Mouse (Mus musculus) MEL (cell line): Measurements from ENCODE around the gene Atp5s. TPM values are rescaled to one million over a fixed set of nuclear protein-coding genes. Genes with fewer than 3 reads are reported as not detected.

Source experiments
- DNase-seq: peaks from one replicate; pipeline ENCODE4 v3.0.0; 2011; ENCODE audit warnings: low read depth, low spot score
- H3K27ac ChIP-seq: 2 replicates; pipeline ENCODE4 v1.5.1; 2012; ENCODE audit warnings: low read depth, mild to moderate bottlenecking, control low read depth, low read length, moderate library complexity; ENCODE audit not compliant: control insufficient read depth
- H3K27me3 ChIP-seq, 2 experiments: fragments of 150-350 bp in 1 of 2; sonication (generic) in 1 of 2; 2 replicates each; pipeline ENCODE4 v1.6.1; 2012; ENCODE audit warnings: low read length in 2 of 2, mild to moderate bottlenecking in 2 of 2, improper control_type of control experiment in 1 of 2, moderate library complexity in 1 of 2; ENCODE audit not compliant: insufficient read depth in 2 of 2, control insufficient read depth in 1 of 2
- H3K36me3 ChIP-seq, 2 experiments: 2 replicates each; pipeline ENCODE4 v1.6.1; 2012 to 2014; ENCODE audit warnings: low read length in 2 of 2, improper control_type of control experiment in 1 of 2, inconsistent platforms in 1 of 2, mild to moderate bottlenecking in 1 of 2; ENCODE audit not compliant: insufficient read depth in 2 of 2, control insufficient read depth in 1 of 2
- H3K4me1 ChIP-seq, 2 experiments: fragments of 150-350 bp in 1 of 2; sonication (generic) in 1 of 2; 2 replicates each; pipeline ENCODE4 v1.6.1; 2012; ENCODE audit warnings: low read length in 2 of 2, improper control_type of control experiment in 1 of 2, mild to moderate bottlenecking in 1 of 2; ENCODE audit not compliant: insufficient read depth in 2 of 2, control insufficient read depth in 1 of 2
- H3K4me3 ChIP-seq, 2 experiments: fragments of 150-350 bp in 1 of 2; sonication (generic) in 1 of 2; 2 replicates each; pipeline ENCODE4 v1.5.1; 2012; ENCODE audit warnings: low read depth in 2 of 2, low read length in 2 of 2, mild to moderate bottlenecking in 2 of 2, moderate library complexity in 2 of 2, control low read depth in 1 of 2, improper control_type of control experiment in 1 of 2; ENCODE audit not compliant: control insufficient read depth in 1 of 2, insufficient read depth in 1 of 2
- H3K79me2 ChIP-seq: 2 replicates; pipeline ENCODE4 v1.6.1; 2012; ENCODE audit warnings: mild to moderate bottlenecking, low read length, moderate library complexity; ENCODE audit not compliant: control insufficient read depth, poor library complexity, insufficient read depth
- H3K9ac ChIP-seq: 2 replicates; pipeline ENCODE4 v1.6.1; 2012; ENCODE audit warnings: low read depth, mild to moderate bottlenecking, control low read depth, low read length, moderate library complexity; ENCODE audit not compliant: control insufficient read depth, poor library complexity, severe bottlenecking
- H3K9me3 ChIP-seq: fragments of 150-350 bp; sonication (generic); replicated peaks from 2 replicates; pipeline ENCODE4 v1.6.1; 2012; ENCODE audit warnings: mild to moderate bottlenecking, low read length, improper control_type of control experiment, moderate library complexity; ENCODE audit not compliant: insufficient read depth
- CHD1 ChIP-seq: IDR thresholded peaks from 2 replicates; pipeline ENCODE4 v1.6.1; 2012; ENCODE audit warnings: low read depth, mild to moderate bottlenecking, inconsistent platforms, low read length, improper control_type of control experiment
- ETS1 ChIP-seq: IDR thresholded peaks from 2 replicates; pipeline ENCODE4 v1.6.1; 2012; ENCODE audit warnings: low read depth, mild to moderate bottlenecking, inconsistent platforms, low read length, improper control_type of control experiment, moderate library complexity
- GABPA ChIP-seq: IDR thresholded peaks from 2 replicates; pipeline ENCODE4 v1.6.1; 2012; ENCODE audit warnings: low read depth, mild to moderate bottlenecking, inconsistent platforms, low read length, improper control_type of control experiment, moderate library complexity
- GATA1 ChIP-seq: IDR thresholded peaks from 2 replicates; pipeline ENCODE4 v1.6.1; 2011; ENCODE audit warnings: low read depth, low read length, improper control_type of control experiment
- KAT2A ChIP-seq: conservative IDR thresholded peaks from 2 replicates; pipeline ENCODE4 v1.6.1; 2012; ENCODE audit warnings: low read depth, low read length, improper control_type of control experiment, inconsistent platforms
- MAFK ChIP-seq: IDR thresholded peaks from 2 replicates; pipeline ENCODE4 v1.6.1; 2011; ENCODE audit warnings: low read depth, mild to moderate bottlenecking, low read length, improper control_type of control experiment, borderline replicate concordance
- MAX ChIP-seq: IDR thresholded peaks from 2 replicates; pipeline ENCODE4 v1.6.1; 2011; ENCODE audit warnings: low read length, improper control_type of control experiment
- MYB ChIP-seq: IDR thresholded peaks from 2 replicates; pipeline ENCODE4 v1.6.1; 2011; ENCODE audit warnings: mild to moderate bottlenecking, low read depth, low read length, improper control_type of control experiment
- POLR2AphosphoS2 ChIP-seq: IDR thresholded peaks from 2 replicates; pipeline ENCODE4 v1.6.1; 2011; ENCODE audit warnings: low read length, improper control_type of control experiment
- SMC3 ChIP-seq: IDR thresholded peaks from 2 replicates; pipeline ENCODE4 v1.6.1; 2011; ENCODE audit warnings: low read depth, low read length, improper control_type of control experiment
- TBP ChIP-seq: IDR thresholded peaks from 2 replicates; pipeline ENCODE4 v1.8.0; 2011; ENCODE audit warnings: low read depth, low read length, improper control_type of control experiment
- UBTF ChIP-seq: IDR thresholded peaks from 2 replicates; pipeline ENCODE4 v1.6.1; 2012; ENCODE audit warnings: low read depth, mild to moderate bottlenecking, inconsistent platforms, low read length, improper control_type of control experiment, moderate library complexity, borderline replicate concordance; ENCODE audit not compliant: insufficient read depth
- ZKSCAN1 ChIP-seq: IDR thresholded peaks from 2 replicates; pipeline ENCODE4 v1.6.1; 2012; ENCODE audit warnings: low read depth, mild to moderate bottlenecking, inconsistent platforms, low read length, improper control_type of control experiment, moderate library complexity
- ZNF384 ChIP-seq: IDR thresholded peaks from 2 replicates; pipeline ENCODE4 v1.6.1; 2012; ENCODE audit warnings: low read depth, mild to moderate bottlenecking, inconsistent platforms, low read length, improper control_type of control experiment
- polyA plus RNA-seq, 2 experiments: library from polyadenylated mRNA; stranded (reverse) in 1 of 2; unstranded in 1 of 2; fragments of >175 nt in 1 of 2; fragments of >200 nt in 1 of 2; gene quantifications; 2 replicates each; pipeline versions ENCODE4 v1.2.1 to v1.2.4; 2012; ENCODE audit warnings: low replicate concordance in 2 of 2, low read depth in 1 of 2; ENCODE audit not compliant: insufficient read length in 2 of 2, insufficient read depth in 1 of 2, missing spikeins in 1 of 2
- total RNA-seq: library from RNA; depleted of rRNA; stranded (reverse); fragments of 300-350 nt; gene quantifications from 2 replicates; pipeline ENCODE4 v1.2.3, GENCODE M21; 2012

Atp5s gene
- total and polyA plus RNA-seq, 3 experiments, result 12.7 to 13.7 TPM; not detected in 1

GRCm38 (mm10) chr12:69766185-69766904 lies 41.6 kb downstream of the Atp5s start:
- peaks cover 0 to 2% of the 10 kb centered on the region in 2 experiments; a peak in 1 of 4 replicates for H3K36me3 ChIP-seq
- no peak overlapping the region for H3K9ac ChIP-seq
- H3K27ac ChIP-seq, result no peak overlapping the region
- H3K27me3 ChIP-seq, result no peaks in the 10 kb centered on the region
- DNase-seq, result peak; percentile 30
- no peak overlapping the region for H3K4me3 ChIP-seq
- peaks cover 6 to 15% of the 10 kb centered on the region in 2 experiments; a peak in 3 of 4 replicates for H3K4me1 ChIP-seq
- H3K9me3 ChIP-seq, result no peaks in the 10 kb centered on the region
- no peaks in the 10 kb centered on the region for H3K79me2 ChIP-seq
- no peak for TF ChIP-seq GABPA
- TF ChIP-seq POLR2AphosphoS2, result no peak
- TF ChIP-seq SMC3, result no peak
- no peak for TF ChIP-seq TBP

- H3K27ac ChIP-seq, result no peak overlapping the region
- peaks cover 6 to 15% of the 10 kb centered on the region in 2 experiments; a peak in 3 of 4 replicates for H3K4me1 ChIP-seq
- no peak overlapping the region for H3K9ac ChIP-seq
- no peaks in the 10 kb centered on the region for H3K9me3 ChIP-seq
- peaks cover 0 to 2% of the 10 kb centered on the region in 2 experiments; a peak in 1 of 4 replicates for H3K36me3 ChIP-seq
- no peaks in the 10 kb centered on the region for H3K27me3 ChIP-seq
- H3K79me2 ChIP-seq, result no peaks in the 10 kb centered on the region
- DNase-seq, result no peak
- no peak overlapping the region for H3K4me3 ChIP-seq
- TF ChIP-seq ZKSCAN1, result no peak
- TF ChIP-seq GATA1, result no peak
- no peak for TF ChIP-seq KAT2A
- no peak for TF ChIP-seq UBTF
- TF ChIP-seq CHD1, result no peak
- no peak for TF ChIP-seq POLR2AphosphoS2
- TF ChIP-seq ETS1, result no peak
- TF ChIP-seq MAFK, result no peak
- no peak for TF ChIP-seq MAX
- no peak for TF ChIP-seq ZNF384
- no peak for TF ChIP-seq MYB
Observed at GRCm38 (mm10) chr12:69767476-69768258, 42.9 kb downstream of the Atp5s start.
